Mouse (Mus musculus) hindbrain, embryonic 10.5 days (tissue): ENCODE measurements around the gene Bin2. TPM values are rescaled to one million over a fixed set of nuclear protein-coding genes. Genes with fewer than 3 reads are reported as not detected.

ENCODE experiments used
- DNase-seq: peaks from one replicate; pipeline ENCODE4 v3.0.0-alpha.2; 2017; ENCODE audit warnings: low spot score
- H3K27ac ChIP-seq: fragments of 300-500 bp; sonication (generic); 2 replicates; pipeline ENCODE4 v1.5.1; 2016; ENCODE audit warnings: mild to moderate bottlenecking, moderate library complexity
- H3K27me3 ChIP-seq: fragments of 300-500 bp; sonication (generic); 2 replicates; pipeline ENCODE4 v1.6.1; 2016; ENCODE audit warnings: mild to moderate bottlenecking; ENCODE audit not compliant: poor library complexity, insufficient read depth, severe bottlenecking
- H3K36me3 ChIP-seq: fragments of 300-500 bp; sonication (generic); 2 replicates; pipeline ENCODE4 v1.6.1; 2016; ENCODE audit warnings: mild to moderate bottlenecking, moderate library complexity
- H3K4me1 ChIP-seq: fragments of 300-500 bp; sonication (generic); replicated peaks from 2 replicates; pipeline ENCODE4 v1.6.1; 2016; ENCODE audit warnings: mild to moderate bottlenecking
- H3K4me3 ChIP-seq: fragments of 300-500 bp; sonication (generic); 2 replicates; pipeline ENCODE4 v1.5.1; 2016; ENCODE audit warnings: mild to moderate bottlenecking, moderate library complexity
- H3K9me3 ChIP-seq: fragments of 300-500 bp; sonication (generic); 2 replicates; pipeline ENCODE4 v1.6.1; 2016; ENCODE audit warnings: mild to moderate bottlenecking, moderate library complexity
- WGBS: fragments of 180-500 bp; shearing (Covaris S2); methylation state at CpG from one replicate; pipeline ENCODE4 v1.1.7; 2016; 5-methylcytosine and 5-hydroxymethylcytosine counted together
- polyA plus RNA-seq: library from polyadenylated mRNA; unstranded; fragments of >200 nt; fragmentation: Nextera tagmentation; extraction: Ambion mirVana; gene quantifications from 2 replicates; pipeline ENCODE4 v1.2.1, GENCODE M21; 2016

Bin2 gene
- polyA plus RNA-seq, 1 experiment from 2014 or later: 4.5 TPM

- 0 out of 2 replicates have a peak, but pooled peaks cover 5% of the 10 kb centered on the region for H3K27me3 ChIP-seq
- DNase-seq: no peak
- peaks cover 13% of the 10 kb centered on the region for H3K4me1 ChIP-seq
- H3K9me3 ChIP-seq: no peaks in the 10 kb centered on the region
- 45% methylated on average over 9 of the region's 9 CpGs for WGBS
- H3K27ac ChIP-seq: no peak overlapping the region
- no peaks in the 10 kb centered on the region for H3K36me3 ChIP-seq
- no peak overlapping the region for H3K4me3 ChIP-seq
Observed at GRCm38 (mm10) chr15:100665411-100666218, 3.7 kb downstream of the Bin2 start.

GRCm38 (mm10) chr15:100664813-100665274 is 4.5 kb downstream of the Bin2 start:
- Histone ChIP-seq H3K9me3 (no peaks in the 10 kb centered on the region), H3K4me1 (peaks cover 13% of the 10 kb centered on the region), H3K27ac (no peak overlapping the region), H3K4me3 (no peak overlapping the region), H3K36me3 (no peaks in the 10 kb centered on the region), H3K27me3 (0 out of 2 replicates have a peak, but pooled peaks cover 5% of the 10 kb centered on the region)
- no peak for DNase-seq
- 78% methylated on average over 9 of the region's 9 CpGs for WGBS

- no peaks in the 10 kb centered on the region for H3K36me3 ChIP-seq
- DNase-seq: no peak
- no peaks in the 10 kb centered on the region for H3K9me3 ChIP-seq
- WGBS: 90% methylated on average over 5 of the region's 5 CpGs
- H3K27ac ChIP-seq: no peak overlapping the region
- H3K27me3 ChIP-seq: no peaks in the 10 kb centered on the region
- peaks cover 4% of the 10 kb centered on the region; the same call in 1 of the 2 replicates for H3K4me1 ChIP-seq
- no peak overlapping the region for H3K4me3 ChIP-seq
Observed at GRCm38 (mm10) chr15:100660805-100661204, 8.5 kb downstream of the Bin2 start.

- Histone ChIP-seq H3K4me3 (no peak overlapping the region), H3K9me3 (no peaks in the 10 kb centered on the region), H3K27me3 (no peaks in the 10 kb centered on the region), H3K27ac (no peak overlapping the region), H3K4me1 (peaks cover 4% of the 10 kb centered on the region; the same call in 1 of the 2 replicates), H3K36me3 (no peaks in the 10 kb centered on the region)
- no peak for DNase-seq
- WGBS: 86% methylated on average over 9 of the region's 9 CpGs
Observed at GRCm38 (mm10) chr15:100660306-100660705, 9.0 kb downstream of the Bin2 start.

GRCm38 (mm10) chr15:100655201-100655600 is 14.2 kb downstream of the Bin2 start:
- Histone ChIP-seq H3K36me3 (no peaks in the 10 kb centered on the region), H3K27ac (no peak overlapping the region), H3K9me3 (no peaks in the 10 kb centered on the region), H3K4me3 (no peak overlapping the region), H3K4me1 (peaks cover 4% of the 10 kb centered on the region; the same call in 1 of the 2 replicates), H3K27me3 (no peaks in the 10 kb centered on the region)
- DNase-seq: no peak
- 89% methylated on average over 5 of the region's 5 CpGs for WGBS

GRCm38 (mm10) chr15:100654271-100654670 is 15.1 kb downstream of the Bin2 start:
- H3K4me3 ChIP-seq: no peak overlapping the region
- H3K27ac ChIP-seq: no peak overlapping the region
- no peaks in the 10 kb centered on the region for H3K9me3 ChIP-seq
- 87% methylated on average over 1 of the region's 1 CpGs for WGBS
- H3K4me1 ChIP-seq: peaks cover 11% of the 10 kb centered on the region
- no peaks in the 10 kb centered on the region for H3K27me3 ChIP-seq
- no peaks in the 10 kb centered on the region for H3K36me3 ChIP-seq
- DNase-seq: no peak

GRCm38 (mm10) chr15:100651610-100652009 is 17.7 kb downstream of the Bin2 start:
- Histone ChIP-seq H3K36me3 (no peaks in the 10 kb centered on the region), H3K4me3 (no peak overlapping the region), H3K27ac (no peak overlapping the region), H3K9me3 (no peaks in the 10 kb centered on the region), H3K27me3 (no peaks in the 10 kb centered on the region), H3K4me1 (peaks cover 9% of the 10 kb centered on the region)
- no peak for DNase-seq
- WGBS: 87% methylated on average over 9 of the region's 9 CpGs

GRCm38 (mm10) chr15:100650111-100650510 is 19.2 kb downstream of the Bin2 start:
- no peak for DNase-seq
- Histone ChIP-seq H3K27me3 (no peaks in the 10 kb centered on the region), H3K4me1 (peaks cover 14% of the 10 kb centered on the region), H3K27ac (no peak overlapping the region), H3K4me3 (no peak overlapping the region), H3K36me3 (no peaks in the 10 kb centered on the region), H3K9me3 (no peaks in the 10 kb centered on the region)
- 86% methylated on average over 10 of the region's 10 CpGs for WGBS

GRCm38 (mm10) chr15:100646161-100646560 is 23.2 kb downstream of the Bin2 start:
- Histone ChIP-seq H3K27me3 (no peaks in the 10 kb centered on the region), H3K4me1 (peaks cover 21% of the 10 kb centered on the region), H3K4me3 (no peak overlapping the region), H3K27ac (no peak overlapping the region), H3K36me3 (no peaks in the 10 kb centered on the region), H3K9me3 (no peaks in the 10 kb centered on the region)
- 82% methylated on average over 6 of the region's 6 CpGs for WGBS
- DNase-seq: no peak

GRCm38 (mm10) chr15:100642451-100642850 is 26.9 kb downstream of the Bin2 start:
- Histone ChIP-seq H3K9me3 (no peaks in the 10 kb centered on the region), H3K4me3 (no peak overlapping the region), H3K27me3 (peaks cover 24% of the 10 kb centered on the region), H3K4me1 (peaks cover 24% of the 10 kb centered on the region), H3K27ac (no peak overlapping the region), H3K36me3 (no peaks in the 10 kb centered on the region)
- 90% methylated on average over 7 of the region's 7 CpGs for WGBS
- no peak for DNase-seq

- Histone ChIP-seq H3K4me1 (peaks cover 34% of the 10 kb centered on the region), H3K9me3 (no peaks in the 10 kb centered on the region), H3K4me3 (no peak overlapping the region), H3K27ac (no peak overlapping the region), H3K27me3 (peaks cover 36% of the 10 kb centered on the region), H3K36me3 (no peaks in the 10 kb centered on the region)
- WGBS: 78% methylated on average over 15 of the region's 16 CpGs
- DNase-seq: no peak
Observed at GRCm38 (mm10) chr15:100641226-100641810, 28.0 kb downstream of the Bin2 start.

- Histone ChIP-seq H3K4me1 (peaks cover 38% of the 10 kb centered on the region), H3K4me3 (no peak overlapping the region), H3K36me3 (no peaks in the 10 kb centered on the region), H3K9me3 (no peaks in the 10 kb centered on the region), H3K27me3 (peaks cover 47% of the 10 kb centered on the region), H3K27ac (no peak overlapping the region)
- WGBS: 77% methylated on average over 16 of the region's 16 CpGs
- DNase-seq: no peak
Observed at GRCm38 (mm10) chr15:100639972-100640750, 29.2 kb downstream of the Bin2 start.
